Mouse (Mus musculus): Measurements from ENCODE around the gene Mast4.
A peak's percentile ranks its signal among the peaks of the same experiment; 100 is the strongest.
"Not testable (repeated sequence)": the region's sequence is repeated elsewhere in the genome, so short reads cannot be mapped to it uniquely, and the experiment has no call there.

Gene Mast4

GRCm38 (mm10) chr13:102753714-102754556 is 580.4 kb downstream of the Mast4 start:
- DNase-seq (ENCODE audit: low read depth, low spot score) = no peak

- no peak for DNase-seq (ENCODE audit: low read depth, low spot score)
These were observed 584.4 kb downstream of the Mast4 start for GRCm38 (mm10) chr13:102749891-102750290.

GRCm38 (mm10) chr13:102749194-102749593 is 585.1 kb downstream of the Mast4 start:
- DNase-seq (ENCODE audit: low read depth, low spot score) = no peak

- no peak for DNase-seq (ENCODE audit: low read depth, low spot score)
These were observed 587.3 kb downstream of the Mast4 start for GRCm38 (mm10) chr13:102746803-102747561.

- no peak for DNase-seq (ENCODE audit: low read depth, low spot score)
These were observed 588.5 kb downstream of the Mast4 start for GRCm38 (mm10) chr13:102745626-102746342.

- no peak for DNase-seq (ENCODE audit: low read depth, low spot score)
These were observed 589.1 kb downstream of the Mast4 start for GRCm38 (mm10) chr13:102745270-102745600.

- DNase-seq (ENCODE audit: low read depth, low spot score) = peak; percentile 20
These were observed 589.6 kb downstream of the Mast4 start for GRCm38 (mm10) chr13:102744481-102745269.

- DNase-seq (ENCODE audit: low read depth, low spot score) = no peak
These were observed 594.4 kb downstream of the Mast4 start for GRCm38 (mm10) chr13:102739720-102740535.

GRCm38 (mm10) chr13:102737811-102738210 is 596.5 kb downstream of the Mast4 start:
- DNase-seq (ENCODE audit: low read depth, low spot score) = no peak

- DNase-seq (ENCODE audit: low read depth, low spot score) = no peak
These were observed 601.2 kb downstream of the Mast4 start for GRCm38 (mm10) chr13:102733063-102733462.

GRCm38 (mm10) chr13:102728951-102729350 is 605.3 kb downstream of the Mast4 start:
- not testable (repeated sequence) for DNase-seq (ENCODE audit: low read depth, low spot score)

GRCm38 (mm10) chr13:102728035-102728434 is 606.3 kb downstream of the Mast4 start:
- DNase-seq (ENCODE audit: low read depth, low spot score) = no peak

- no peak for DNase-seq (ENCODE audit: low read depth, low spot score)
These were observed 607.4 kb downstream of the Mast4 start for GRCm38 (mm10) chr13:102726876-102727275.

- DNase-seq (ENCODE audit: low read depth, low spot score) = no peak
These were observed 608.4 kb downstream of the Mast4 start for GRCm38 (mm10) chr13:102725906-102726305.

GRCm38 (mm10) chr13:102725416-102725815 is 608.9 kb downstream of the Mast4 start:
- DNase-seq (ENCODE audit: low read depth, low spot score) = no peak

- DNase-seq (ENCODE audit: low read depth, low spot score) = no peak
These were observed 617.3 kb downstream of the Mast4 start for GRCm38 (mm10) chr13:102716973-102717372.

GRCm38 (mm10) chr13:102700744-102701143 is 633.6 kb downstream of the Mast4 start:
- DNase-seq (ENCODE audit: low read depth, low spot score) = no peak

GRCm38 (mm10) chr13:102700176-102700575 is 634.1 kb downstream of the Mast4 start:
- no peak for DNase-seq (ENCODE audit: low read depth, low spot score)

- DNase-seq (ENCODE audit: low read depth, low spot score) = no peak
These were observed 635.5 kb downstream of the Mast4 start for GRCm38 (mm10) chr13:102698751-102699323.

GRCm38 (mm10) chr13:102698335-102698734 is 636.0 kb downstream of the Mast4 start:
- DNase-seq (ENCODE audit: low read depth, low spot score) = no peak

All from retina, adult 2 months (tissue).